Mouse (Mus musculus) ES-E14 (cell line): ENCODE data around the gene Samd4. TPM values are rescaled to one million over a fixed set of nuclear protein-coding genes. Genes with fewer than 3 reads are reported as not detected.

Experiments
- DNase-seq: peaks from one replicate; pipeline ENCODE4 v3.0.0-alpha.2; 2013; ENCODE audit warnings: low read depth, low spot score
- H3K27ac ChIP-seq: 2 replicates; pipeline ENCODE4 v1.5.1; 2012; ENCODE audit warnings: low read depth, mild to moderate bottlenecking, low read length, moderate library complexity, mixed read lengths; ENCODE audit not compliant: poor library complexity, insufficient read depth, severe bottlenecking
- H3K36me3 ChIP-seq: 2 replicates; pipeline ENCODE4 v1.6.1; 2012; ENCODE audit warnings: mild to moderate bottlenecking, low read length, moderate library complexity, mixed read lengths; ENCODE audit not compliant: control insufficient read depth, poor library complexity, insufficient read depth, severe bottlenecking
- H3K4me1 ChIP-seq, 2 experiments: fragments of 150-350 bp in 1 of 2; sonication (generic) in 1 of 2; 2 replicates each; pipeline ENCODE4 v1.6.1; 2012; ENCODE audit warnings: low read length in 2 of 2, mild to moderate bottlenecking in 1 of 2, mixed read lengths in 1 of 2; ENCODE audit not compliant: control insufficient read depth in 2 of 2, insufficient read depth in 2 of 2, poor library complexity in 1 of 2
- H3K4me3 ChIP-seq, 2 experiments: fragments of 150-350 bp in 1 of 2; sonication (generic) in 1 of 2; 2 replicates each; pipeline ENCODE4 v1.5.1; 2012; ENCODE audit warnings: low read length in 2 of 2, low read depth in 1 of 2, mild to moderate bottlenecking in 1 of 2, mixed read lengths in 1 of 2; ENCODE audit not compliant: insufficient read depth in 1 of 2, poor library complexity in 1 of 2, severe bottlenecking in 1 of 2
- H3K9ac ChIP-seq: 2 replicates; pipeline ENCODE4 v1.6.1; 2012; ENCODE audit warnings: low read depth, mild to moderate bottlenecking, low read length, mixed read lengths; ENCODE audit not compliant: poor library complexity, insufficient read depth, severe bottlenecking
- H3K9me3 ChIP-seq: fragments of 150-350 bp; sonication (generic); 2 replicates; pipeline ENCODE4 v1.6.1; 2012; ENCODE audit warnings: low read depth, mild to moderate bottlenecking, low read length; ENCODE audit not compliant: control insufficient read depth, insufficient read depth
- CHD2 ChIP-seq: IDR thresholded peaks from 2 replicates; pipeline ENCODE4 v1.6.1; 2014; ENCODE audit warnings: mild to moderate bottlenecking, low read depth, low read length, inconsistent platforms
- HCFC1 ChIP-seq: IDR thresholded peaks from 2 replicates; pipeline ENCODE4 v1.6.1; 2012; ENCODE audit warnings: low read length, inconsistent platforms, borderline replicate concordance; ENCODE audit not compliant: insufficient read depth
- MAFK ChIP-seq: IDR thresholded peaks from 2 replicates; pipeline ENCODE4 v1.6.1; 2014; ENCODE audit warnings: mild to moderate bottlenecking, low read depth, low read length, inconsistent platforms; ENCODE audit not compliant: insufficient read depth
- ZC3H11A ChIP-seq: IDR thresholded peaks from 2 replicates; pipeline ENCODE4 v1.6.1; 2012; ENCODE audit warnings: low read depth, mild to moderate bottlenecking, inconsistent platforms, low read length, borderline replicate concordance
- ZNF384 ChIP-seq: IDR thresholded peaks from 2 replicates; pipeline ENCODE4 v1.6.1; 2012; ENCODE audit warnings: low read depth, low read length, inconsistent platforms
- in situ Hi-C, 2 experiments: fragments of 600-800 bp; cut with MboI; formaldehyde crosslinking; loops; one replicate each; pipeline ENCODE4 v1.15.1; 2025; ENCODE audit warnings: low sequenced_read_pairs in 2 of 2, inconsistent platforms in 1 of 2; ENCODE audit not compliant: unreplicated experiment in 2 of 2
- total RNA-seq: library from RNA; depleted of rRNA; stranded (reverse); fragments of 300-350 nt; gene quantifications from 2 replicates; pipeline ENCODE4 v1.2.3, GENCODE M21; 2012

The Samd4 gene
- total RNA-seq, 1 experiment: 4.2 TPM

GRCm38 (mm10) chr14:46970673-46971072, 88.0 kb downstream of the Samd4 start:
- Histone ChIP-seq H3K4me3 (no peak overlapping the region), H3K9me3 (no peaks in the 10 kb centered on the region), H3K27ac (no peak overlapping the region), H3K4me1 (no peaks in the 10 kb centered on the region), H3K36me3 (no peaks in the 10 kb centered on the region), H3K9ac (no peak overlapping the region)
- no peak for DNase-seq
- TF ChIP-seq CHD2 (no peak), HCFC1 (no peak), ZC3H11A (no peak), MAFK (no peak), ZNF384 (no peak)
- in situ Hi-C loops: no loop called here

GRCm38 (mm10) chr14:46971802-46972201, 89.1 kb downstream of the Samd4 start:
- no peaks in the 10 kb centered on the region for H3K4me1 ChIP-seq
- no peak overlapping the region for H3K4me3 ChIP-seq
- in situ Hi-C loops: no loop called here
- TF ChIP-seq CHD2 (no peak), MAFK (no peak), HCFC1 (no peak)
- H3K9ac ChIP-seq: no peak overlapping the region
- no peaks in the 10 kb centered on the region for H3K9me3 ChIP-seq
- DNase-seq: no peak
- H3K36me3 ChIP-seq: no peaks in the 10 kb centered on the region
- H3K27ac ChIP-seq: no peak overlapping the region

DNA sequence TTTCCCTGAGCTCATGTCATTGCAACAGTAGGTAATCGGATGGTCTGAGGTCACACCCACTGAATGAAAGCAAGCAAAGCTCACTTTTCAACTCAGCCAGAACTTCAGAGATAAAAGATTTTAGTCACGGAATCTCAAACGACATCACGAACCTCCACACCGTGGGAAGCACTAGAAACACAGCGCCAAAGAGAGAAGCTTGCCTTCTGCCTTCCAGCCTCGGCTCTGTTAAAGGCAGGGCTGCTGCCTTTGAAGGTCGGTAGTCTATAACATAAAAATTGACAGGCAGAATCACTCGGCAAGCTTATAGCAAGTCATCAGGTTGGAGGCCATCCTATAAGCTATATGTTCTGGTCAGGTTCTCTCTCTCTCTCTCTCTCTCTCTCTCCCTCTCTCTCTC, 92.2 kb downstream of the Samd4 start:
- H3K4me3 ChIP-seq: no peak overlapping the region
- H3K9ac ChIP-seq: no peak overlapping the region
- H3K27ac ChIP-seq: no peak overlapping the region
- H3K36me3 ChIP-seq: no peaks in the 10 kb centered on the region
- TF ChIP-seq MAFK (no peak), HCFC1 (no peak), ZC3H11A (no peak), CHD2 (no peak), ZNF384 (no peak)
- DNase-seq: no peak
- in situ Hi-C loops: no loop called here
- no peaks in the 10 kb centered on the region for H3K4me1 ChIP-seq
- no peaks in the 10 kb centered on the region for H3K9me3 ChIP-seq

- Histone ChIP-seq H3K9ac (no peak overlapping the region), H3K36me3 (no peaks in the 10 kb centered on the region), H3K27ac (no peak overlapping the region), H3K9me3 (no peaks in the 10 kb centered on the region), H3K4me3 (no peak overlapping the region), H3K4me1 (no peaks in the 10 kb centered on the region)
- in situ Hi-C loops: no loop called here
- TF ChIP-seq MAFK (no peak), HCFC1 (no peak)
- DNase-seq: no peak
Measured at GRCm38 (mm10) chr14:46975969-46976368, 93.3 kb downstream of the Samd4 start.

GRCm38 (mm10) chr14:46976712-46977111, 94.1 kb downstream of the Samd4 start:
- TF ChIP-seq CHD2 (no peak), HCFC1 (no peak), MAFK (no peak), ZC3H11A (no peak), ZNF384 (no peak)
- Histone ChIP-seq H3K9me3 (no peaks in the 10 kb centered on the region), H3K36me3 (no peaks in the 10 kb centered on the region), H3K4me3 (no peak overlapping the region), H3K27ac (no peak overlapping the region), H3K9ac (no peak overlapping the region), H3K4me1 (no peaks in the 10 kb centered on the region)
- DNase-seq: no peak
- in situ Hi-C loops: no loop called here
